Mouse (Mus musculus) left cerebral cortex, postnatal 4 days (tissue): ENCODE measurements at regions not wholly inside any gene's neighbourhood (a gene's known extent, or its start where the extent isn't known, plus 50 kb on each side); places are given as distances from the start of the nearest gene placed in this dataset.

Experiments
- DNase-seq: peaks from one replicate; pipeline ENCODE4 v3.0.0-alpha.2; 2022
- intact Hi-C: fragments of 180-260 bp; cut with DNase I; formaldehyde crosslinking; loops from one replicate; pipeline ENCODE4 v1.15.1; 2025

DNA sequence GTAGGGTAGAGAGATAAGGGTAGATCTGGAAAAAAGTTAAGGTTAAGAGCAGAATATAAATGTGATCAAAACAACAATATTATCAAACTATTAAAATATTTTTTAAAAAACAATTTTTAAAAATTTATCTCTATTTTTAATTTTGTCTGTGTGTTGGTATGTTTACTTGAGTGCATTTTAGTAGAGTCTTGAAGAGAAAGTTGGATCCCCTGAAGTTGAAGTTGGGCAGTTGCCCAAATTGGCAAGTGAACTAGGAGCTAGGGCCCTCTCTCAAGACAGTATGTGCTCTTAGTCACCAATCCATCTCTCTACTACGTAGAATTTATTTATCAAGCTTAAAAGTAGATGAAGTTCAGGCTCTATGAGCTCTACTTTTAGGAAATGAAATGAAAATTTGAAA lies 59.9 kb downstream of the Adamts1 start:
- no peak for DNase-seq
- intact Hi-C loops, result no loop called here

DNA sequence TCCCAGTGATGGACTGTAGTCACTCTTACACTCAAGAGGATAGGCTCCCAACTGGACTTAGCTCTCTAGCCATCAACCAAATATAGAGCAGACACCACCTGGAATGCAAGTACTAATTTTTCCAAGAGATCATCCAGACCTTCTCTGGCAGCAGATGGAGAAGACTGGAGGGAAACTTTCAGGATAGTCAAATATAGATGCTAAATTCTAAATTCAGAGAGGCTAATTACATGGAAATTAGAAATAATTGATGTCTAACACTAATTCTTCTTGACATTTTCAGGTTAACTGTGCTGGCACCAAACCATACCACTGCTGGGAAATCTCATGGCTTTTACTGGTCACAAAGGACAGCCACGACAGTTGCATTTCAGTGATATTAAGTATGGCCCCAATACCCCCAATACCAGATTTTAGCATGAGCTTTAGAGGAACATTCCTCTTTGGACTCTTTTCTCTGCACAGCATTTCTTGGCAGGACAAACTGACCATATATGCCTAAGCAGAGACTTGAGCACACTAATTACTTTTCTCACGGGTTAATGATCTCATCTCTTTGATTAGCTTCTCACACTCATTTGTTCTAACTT lies 64.2 kb downstream of the Adamts1 start:
- no peak for DNase-seq
- intact Hi-C loops, result no loop called here

DNA sequence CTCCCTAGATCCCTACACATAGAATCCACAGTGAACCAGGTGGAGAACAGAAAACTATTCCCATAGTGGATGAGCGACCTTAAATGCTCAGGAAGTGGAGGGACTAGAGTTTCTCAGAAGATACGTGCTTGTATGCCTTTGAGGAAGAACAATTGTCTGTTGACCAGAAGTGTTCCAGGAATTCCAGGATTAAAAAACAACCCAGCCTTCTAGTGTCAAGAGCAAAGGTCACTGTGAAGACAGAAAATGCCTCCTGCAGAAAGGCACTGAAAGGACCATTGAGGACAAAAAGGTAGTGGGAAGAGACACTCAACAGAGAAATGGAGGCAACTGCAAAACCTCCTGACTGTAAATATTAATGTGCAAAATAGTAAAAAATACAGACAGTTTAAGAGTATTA lies 74.9 kb downstream of the Adamts1 start:
- intact Hi-C loops, result no loop called here
- DNase-seq, result no peak

DNA sequence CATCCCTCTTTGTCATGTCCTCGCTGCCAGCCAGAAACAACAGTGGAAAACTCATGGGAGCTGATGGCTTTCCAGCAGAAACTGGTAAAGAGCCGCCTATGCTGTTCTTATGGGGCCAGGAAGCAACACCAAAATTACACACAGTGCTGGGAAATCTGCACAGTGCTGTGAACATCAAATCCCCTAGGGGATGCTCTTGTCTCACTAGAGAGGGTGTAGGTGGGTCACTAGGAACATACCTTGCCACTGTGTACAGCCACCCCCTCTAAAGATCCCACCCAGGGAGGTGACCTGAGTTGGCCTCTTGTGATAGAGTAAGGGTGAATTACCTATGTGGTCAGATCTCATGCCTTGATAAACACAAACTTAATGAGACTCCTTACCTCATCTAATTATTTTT lies 80.9 kb downstream of the Adamts1 start:
- intact Hi-C loops, result no loop called here
- DNase-seq, result no peak

DNA sequence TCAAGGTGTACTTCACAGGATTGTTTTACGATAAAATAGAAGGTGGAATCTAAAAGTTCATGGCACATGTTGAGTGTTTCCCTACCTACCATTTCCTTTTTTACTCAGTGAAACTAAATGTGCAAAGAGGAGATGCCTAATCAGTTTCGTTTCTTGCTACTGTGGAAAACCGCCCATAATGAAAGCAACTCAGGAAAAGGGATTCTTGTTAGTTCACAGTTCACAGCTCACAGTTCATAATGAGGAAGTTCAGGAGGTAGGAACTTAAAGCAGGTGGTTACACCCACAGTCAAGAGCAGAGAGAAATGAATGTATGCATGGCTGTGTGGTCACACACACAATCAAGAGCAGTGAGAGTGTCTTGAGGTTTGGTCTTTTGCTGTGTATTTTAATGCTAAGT lies 90.6 kb downstream of the Adamts1 start:
- intact Hi-C loops, result no loop called here

DNA sequence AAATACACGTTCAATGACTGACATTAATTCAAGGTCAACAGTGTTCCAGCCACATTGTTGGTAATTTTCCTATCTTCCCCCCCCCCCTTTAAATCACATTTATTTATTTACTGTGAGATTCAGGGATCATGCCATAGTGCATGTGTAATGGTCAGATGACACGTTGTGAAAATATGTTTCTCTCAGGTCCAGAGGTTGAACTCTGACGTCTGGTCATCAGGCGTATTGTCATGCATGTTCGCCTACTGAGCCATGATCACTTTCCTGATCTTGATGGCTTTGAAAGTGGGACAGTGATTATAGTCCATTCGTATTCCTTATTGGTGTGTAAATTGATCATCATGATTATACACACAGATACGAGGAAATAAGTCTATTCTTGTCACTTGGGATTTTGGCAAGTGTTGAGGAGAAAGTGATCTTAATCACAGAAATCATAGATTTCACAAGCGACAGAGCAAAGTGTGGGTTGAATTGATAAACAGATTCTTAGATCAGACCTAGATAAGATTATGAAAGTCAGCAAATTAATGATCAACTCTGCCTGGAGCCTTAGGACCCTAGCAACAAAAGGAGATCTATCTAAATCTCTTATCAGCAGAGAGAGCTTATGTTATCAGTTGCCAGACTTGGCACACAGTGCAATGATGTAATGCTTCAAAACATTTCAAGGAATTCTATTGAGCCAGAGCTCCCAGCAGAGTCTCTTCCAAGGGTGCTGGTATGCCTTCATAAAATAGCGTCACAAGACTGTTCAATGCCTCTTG lies 98.5 kb downstream of the Adamts1 start:
- intact Hi-C loops, result no loop called here

More for the DNA sequence above, 90.6 kb downstream of the Adamts1 start:
- no peak for DNase-seq

DNA sequence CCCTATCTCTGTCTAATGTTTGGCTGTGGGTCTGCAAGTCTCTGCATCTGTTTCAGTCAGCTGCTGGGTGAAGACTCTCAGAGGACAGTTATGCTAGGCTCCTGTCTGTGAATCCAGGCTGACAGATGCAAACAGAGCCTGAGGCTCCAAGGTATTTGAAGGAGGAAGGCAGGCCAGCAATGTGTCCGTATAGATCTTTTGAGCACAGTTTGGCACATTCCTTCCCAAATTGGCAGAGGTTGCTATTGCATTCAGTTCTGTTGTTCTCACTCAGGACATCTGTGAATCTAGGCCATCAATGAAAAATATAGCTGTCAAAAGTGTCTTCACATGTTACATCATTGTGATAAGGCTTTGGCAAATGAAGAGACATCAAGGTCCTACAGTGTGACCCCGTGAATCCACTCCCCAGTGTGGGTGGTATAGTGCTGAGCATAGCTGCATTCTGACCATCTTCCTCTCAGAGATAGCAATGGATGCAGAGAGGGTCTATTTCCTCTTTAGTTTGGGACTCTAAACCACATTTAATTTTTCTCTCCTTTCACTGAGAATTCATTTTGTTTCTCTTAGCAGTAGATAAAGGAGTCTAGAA lies 99.9 kb downstream of the Adamts1 start:
- DNase-seq, result no peak
- intact Hi-C loops, result no loop called here

More for the DNA sequence above, 98.5 kb downstream of the Adamts1 start:
- DNase-seq, result no peak

DNA sequence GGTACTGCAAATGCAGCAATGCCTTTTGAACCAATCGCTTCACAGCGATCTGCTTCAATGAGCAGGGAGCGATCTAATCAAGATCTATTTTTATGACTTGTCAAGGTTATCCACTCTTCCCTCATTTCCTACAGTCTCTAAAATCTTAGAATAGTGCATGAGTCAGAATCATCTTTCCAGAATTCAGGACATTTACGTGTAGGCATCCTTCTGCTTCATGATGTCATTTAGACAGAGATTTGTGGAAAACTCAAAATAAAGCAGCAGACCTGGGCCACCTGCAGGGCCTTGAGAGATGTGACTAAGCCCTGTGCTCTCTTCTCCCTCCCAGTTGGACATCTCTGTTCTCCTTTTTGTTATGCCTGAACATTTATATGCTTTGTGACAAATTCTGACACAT lies 103.6 kb downstream of the Adamts1 start:
- DNase-seq, result no peak
- intact Hi-C loops, result no loop called here

DNA sequence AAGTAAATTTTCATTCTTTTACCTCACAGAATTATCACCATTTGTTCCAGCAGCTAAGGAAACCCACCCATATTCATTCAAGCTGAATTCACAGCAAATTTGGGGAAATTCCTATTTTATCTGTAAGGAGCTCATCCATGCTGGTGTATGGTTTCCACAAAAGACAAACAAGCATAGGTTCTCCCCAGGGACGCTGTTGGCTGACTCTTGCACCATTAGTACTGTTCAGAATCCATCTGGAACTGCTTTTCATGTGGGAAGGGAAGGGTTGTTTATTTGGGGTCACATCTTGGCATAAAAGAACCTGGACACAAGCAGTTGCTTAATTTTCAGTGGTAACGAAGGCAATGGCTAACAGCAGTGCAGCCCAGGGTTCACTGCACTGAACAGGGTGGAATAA lies 120.2 kb downstream of the Adamts1 start:
- DNase-seq, result peak; percentile 21
- intact Hi-C loops, result no loop called here

DNA sequence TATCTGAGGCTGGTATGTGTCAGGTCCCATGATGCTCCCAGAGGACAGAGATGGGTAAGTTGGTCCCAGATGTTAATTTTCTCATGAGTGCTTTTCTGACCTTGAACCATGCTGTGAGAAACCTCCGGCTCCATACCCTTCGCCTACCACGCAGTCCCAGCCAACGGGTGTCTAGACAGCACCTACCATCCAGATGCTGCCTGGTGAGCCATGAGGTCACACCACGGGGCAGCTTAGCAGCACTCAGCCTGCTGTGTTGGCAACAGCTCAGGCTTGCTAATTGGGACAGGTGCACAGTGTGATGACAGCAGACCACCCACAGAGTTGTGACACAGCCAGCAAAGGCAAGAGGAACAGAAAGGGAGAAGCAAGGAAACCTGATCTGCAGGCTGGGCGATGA lies 122.6 kb downstream of the Adamts1 start:
- intact Hi-C loops, result no loop called here
- DNase-seq, result peak; percentile 89

DNA sequence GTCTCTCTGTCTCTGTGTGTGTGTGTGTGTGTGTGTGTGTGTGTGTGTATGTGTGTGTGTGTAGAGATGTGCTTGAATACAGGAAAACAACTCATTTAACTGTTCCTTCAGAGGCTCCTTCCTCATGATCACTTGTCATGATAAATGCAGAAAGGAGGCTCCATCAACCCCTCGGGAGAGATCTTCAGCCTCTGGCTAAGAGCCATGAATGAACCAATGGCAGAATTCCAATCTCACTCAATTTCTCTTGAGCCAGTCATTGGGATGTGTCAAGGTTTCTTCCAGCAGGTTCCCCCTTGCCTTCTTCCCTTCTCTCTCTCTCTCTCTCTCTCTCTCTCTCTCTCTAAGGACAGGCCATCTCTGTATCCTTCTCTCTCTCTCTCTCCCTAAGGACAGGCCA lies 124.1 kb downstream of the Adamts1 start:
- intact Hi-C loops, result loop anchor here (5.0 kb wide), 2 partner anchors 506 to 721 kb away; partner anchors contain the start of gene App
- DNase-seq, result peak; percentile 48

DNA sequence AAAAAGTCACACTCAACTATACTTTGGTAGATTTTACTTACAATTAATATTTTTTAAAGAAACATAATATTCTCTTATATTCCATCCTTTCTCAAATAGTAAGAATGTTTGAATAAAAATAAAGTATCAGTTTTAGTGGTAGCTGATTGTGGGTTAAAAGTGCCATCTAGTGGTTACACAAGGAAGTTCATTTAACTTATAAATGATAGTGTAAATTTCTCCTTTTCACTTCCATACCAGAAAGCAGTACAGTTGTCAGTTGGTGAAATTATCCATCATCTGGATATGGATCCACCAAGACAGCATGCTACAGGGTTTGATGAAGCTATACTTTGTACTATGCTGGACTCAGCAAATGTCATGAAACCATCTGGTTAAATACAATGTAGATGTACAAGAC lies 124.7 kb downstream of the Adamts1 start:
- DNase-seq, result no peak
- intact Hi-C loops, result loop anchor here (5.0 kb wide), 2 partner anchors 506 to 721 kb away; partner anchors contain the start of gene App

DNA sequence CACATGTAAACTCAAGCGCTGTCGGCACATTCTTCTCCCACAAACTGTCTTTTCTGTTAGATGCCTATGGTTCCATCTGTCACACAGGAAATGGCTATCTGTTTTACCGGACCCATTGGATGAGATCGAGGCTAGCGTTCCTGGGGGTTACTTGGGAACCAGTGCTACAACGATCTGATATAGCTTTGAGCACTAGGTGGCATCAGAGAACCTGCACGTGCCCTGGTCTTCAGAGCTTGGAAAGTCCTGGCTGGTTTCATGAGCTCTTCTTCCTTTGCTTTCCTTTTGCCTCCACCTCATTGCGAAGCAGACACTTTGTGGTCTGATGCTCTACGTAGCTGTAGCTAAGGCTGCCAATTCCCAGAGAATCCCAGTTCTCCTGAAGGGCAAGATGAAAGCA lies 123.8 kb upstream of the Cyyr1 start:
- peak; percentile 50 for DNase-seq
- intact Hi-C loops, result loop anchor here (5.0 kb wide), 2 partner anchors 505 to 720 kb away; partner anchors contain the start of gene App

DNA sequence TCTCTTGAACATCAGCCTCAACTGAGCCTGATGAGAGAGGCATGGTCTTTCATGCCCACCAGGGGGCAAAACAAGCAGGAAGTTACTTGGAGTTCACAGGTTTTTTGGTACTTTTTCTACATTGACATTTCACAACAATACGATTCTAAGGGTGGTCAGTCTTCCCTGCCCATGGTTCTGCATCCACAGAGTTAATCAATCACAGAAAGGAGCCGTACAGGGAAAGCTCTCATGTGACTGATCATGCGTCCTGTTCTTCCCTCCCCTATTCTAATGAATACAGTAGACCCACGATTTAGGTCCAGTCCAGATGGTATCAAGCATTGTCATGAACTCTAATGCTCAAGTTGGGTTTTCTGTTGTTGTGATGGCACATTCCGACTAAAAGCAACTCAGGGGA lies 115.6 kb upstream of the Cyyr1 start:
- intact Hi-C loops, result no loop called here

DNA sequence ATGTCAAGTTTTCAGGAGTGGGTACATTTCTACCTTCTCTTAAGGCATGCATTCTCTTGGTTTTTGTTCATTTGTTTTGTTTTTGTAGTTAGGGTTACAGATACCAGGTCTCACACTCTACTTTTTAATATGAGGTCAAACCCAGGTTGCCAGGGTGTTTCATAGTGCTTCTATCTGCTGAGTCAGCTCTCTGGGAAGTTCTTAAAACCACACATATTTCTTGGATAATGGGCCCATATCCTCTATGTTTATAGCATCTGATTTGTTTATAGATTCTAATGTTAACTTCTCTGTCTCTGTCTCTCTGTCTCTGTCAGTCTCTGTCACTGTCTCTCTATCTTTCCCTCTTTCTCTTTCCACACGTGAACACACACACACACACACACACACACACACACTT lies 114.6 kb upstream of the Cyyr1 start:
- no peak for DNase-seq
- intact Hi-C loops, result no loop called here

More for the DNA sequence above, 115.6 kb upstream of the Cyyr1 start:
- DNase-seq, result no peak

DNA sequence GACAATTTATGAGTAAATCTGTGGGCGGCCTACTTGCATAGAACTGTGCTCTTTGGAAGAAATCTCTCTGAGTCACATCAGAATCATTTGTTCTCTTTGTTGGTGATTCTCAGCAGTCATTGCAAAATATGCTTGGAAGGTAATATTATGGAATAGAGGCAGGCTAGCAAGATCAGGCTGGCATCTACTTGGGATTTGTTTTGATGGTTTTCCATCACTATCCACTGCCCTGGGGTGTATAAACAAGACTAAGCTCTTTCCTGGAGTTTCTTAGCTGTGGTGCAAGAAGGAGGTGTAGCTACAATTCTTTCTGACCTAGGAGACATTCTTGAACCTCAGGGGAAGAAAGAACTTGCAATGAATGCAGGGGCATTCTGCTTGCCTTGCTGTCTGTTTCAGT lies 96.3 kb upstream of the Cyyr1 start:
- intact Hi-C loops, result no loop called here

DNA sequence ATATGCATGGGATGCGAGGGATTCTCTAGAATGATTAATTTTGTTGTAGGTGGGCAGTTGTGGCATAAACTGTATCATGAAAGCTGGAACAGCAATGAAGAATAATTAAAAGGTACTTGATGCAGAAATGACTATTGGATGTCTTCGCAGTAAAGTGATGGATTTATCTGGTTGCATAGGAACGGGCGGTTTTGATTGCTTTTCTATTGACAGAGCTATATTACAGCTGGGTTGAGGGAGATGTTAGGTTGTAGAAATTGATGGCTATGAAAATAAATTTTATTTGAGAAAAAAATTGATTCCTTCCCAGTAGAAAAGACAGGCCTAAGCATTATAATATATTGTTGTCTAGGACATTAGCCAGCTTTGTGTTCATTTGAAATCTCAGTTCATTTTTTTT lies 87.8 kb upstream of the Cyyr1 start:
- no peak for DNase-seq
- intact Hi-C loops, result no loop called here

More for the DNA sequence above, 96.3 kb upstream of the Cyyr1 start:
- no peak for DNase-seq

DNA sequence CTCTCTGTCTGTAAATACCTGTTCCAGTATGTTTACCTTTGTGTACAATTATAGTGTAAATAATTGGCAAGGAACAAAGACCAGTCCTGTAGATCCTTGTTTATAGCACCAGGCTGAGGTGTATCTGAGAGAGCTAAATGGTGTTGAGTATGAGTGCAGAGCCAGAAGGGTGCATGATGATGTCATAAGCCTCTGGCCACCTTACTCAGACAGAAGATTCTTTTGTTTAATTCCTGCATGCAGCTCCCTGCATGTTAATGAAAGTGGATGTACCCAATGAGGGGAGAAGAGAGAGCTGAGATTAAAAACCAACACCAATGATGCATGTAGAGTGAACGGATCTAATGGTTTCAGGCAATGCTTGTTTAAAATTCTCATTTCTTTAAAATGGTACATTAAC lies 83.9 kb upstream of the Cyyr1 start:
- no peak for DNase-seq
- intact Hi-C loops, result no loop called here

DNA sequence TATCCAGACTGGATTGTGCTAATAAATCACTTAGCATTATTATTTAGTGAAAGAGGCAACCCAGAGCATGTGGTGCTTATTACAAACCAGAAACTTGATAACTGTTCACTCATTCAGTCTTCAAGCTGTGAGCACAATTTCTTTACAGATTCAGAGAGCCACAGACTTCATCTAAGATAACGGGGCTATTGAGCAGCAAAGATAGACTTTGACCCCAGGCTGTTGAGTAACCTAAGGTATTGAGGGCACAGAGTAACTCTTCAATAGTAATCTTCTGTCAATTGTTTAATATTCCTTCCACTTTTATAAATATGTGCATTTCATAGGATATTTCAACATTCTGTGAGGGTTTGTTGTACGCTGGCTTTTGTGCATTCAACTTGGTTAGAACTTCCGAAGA lies 76.5 kb upstream of the Cyyr1 start:
- DNase-seq, result no peak
- intact Hi-C loops, result no loop called here

DNA sequence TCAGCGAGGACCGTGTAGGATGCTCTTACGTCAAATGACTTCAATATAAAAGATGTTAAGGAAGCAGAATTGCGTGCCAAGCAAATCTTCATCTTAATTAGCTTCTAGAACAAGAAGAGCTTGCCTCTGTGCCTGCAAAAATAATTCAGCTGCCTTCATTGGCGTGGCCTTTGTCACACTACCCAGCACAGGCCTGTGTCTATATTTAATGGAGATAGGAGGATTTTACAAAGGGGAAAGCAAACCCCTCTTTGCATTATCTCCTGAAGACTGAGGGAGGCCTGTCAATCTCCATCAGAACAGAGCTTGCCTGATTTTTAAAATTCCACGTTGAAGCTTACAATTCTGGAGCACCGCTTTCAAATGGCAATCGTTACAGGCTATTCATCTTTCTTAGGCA lies 71.3 kb upstream of the Cyyr1 start:
- no peak for DNase-seq
- intact Hi-C loops, result no loop called here

DNA sequence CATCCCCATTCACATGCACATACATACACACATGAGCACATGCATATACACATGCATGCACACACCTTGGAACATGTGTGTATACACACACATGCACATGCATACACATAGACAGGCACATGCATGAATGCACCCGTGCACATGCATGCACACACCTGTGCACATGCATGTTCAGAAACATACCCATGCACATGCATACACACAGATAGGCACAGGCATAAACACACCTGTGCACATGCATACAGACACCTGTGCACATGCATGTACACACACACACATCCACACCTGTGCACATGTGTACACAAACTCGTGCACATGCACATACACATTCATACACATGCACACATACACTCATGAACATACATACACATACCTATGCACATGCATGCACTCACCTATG lies 50.9 kb upstream of the Cyyr1 start:
- intact Hi-C loops, result no loop called here

More for the DNA sequence above, 50.9 kb upstream of the Cyyr1 start:
- no peak for DNase-seq
